Mouse (Mus musculus) stomach, embryonic 16.5 days (tissue): ENCODE data around the gene Clasp2. TPM values are rescaled to one million over a fixed set of nuclear protein-coding genes. Genes with fewer than 3 reads are reported as not detected.
A peak's percentile ranks its signal among the peaks of the same experiment; 100 is the strongest.
"Not testable (repeated sequence)": the region's sequence is repeated elsewhere in the genome, so short reads cannot be mapped to it uniquely, and the experiment has no call there.

ENCODE experiments used
- ATAC-seq: fragments of 200-750 bp; cut with Nextera tagmentation; 2 replicates; pipeline ENCODE4 v1.8.0; 2017; ENCODE audit warnings: moderate number of reproducible peaks, moderate TSS enrichment; ENCODE audit not compliant: insufficient read depth, low FRiP score
- H3K27ac ChIP-seq: fragments of 300-500 bp; sonication (generic); 2 replicates; pipeline ENCODE4 v1.5.1; 2014; ENCODE audit warnings: low read length
- H3K27me3 ChIP-seq: fragments of 300-500 bp; sonication (generic); 2 replicates; pipeline ENCODE4 v1.6.1; 2014; ENCODE audit warnings: low read length, control low read depth, mixed read lengths; ENCODE audit not compliant: control insufficient read depth, insufficient read depth
- H3K36me3 ChIP-seq: fragments of 300-500 bp; sonication (generic); 2 replicates; pipeline ENCODE4 v1.6.1; 2014; ENCODE audit warnings: low read length; ENCODE audit not compliant: control insufficient read depth, insufficient read depth
- H3K4me1 ChIP-seq: fragments of 300-500 bp; sonication (generic); 2 replicates; pipeline ENCODE4 v1.6.1; 2014; ENCODE audit warnings: low read length, control low read depth, mixed read lengths; ENCODE audit not compliant: control insufficient read depth, insufficient read depth
- H3K4me2 ChIP-seq: fragments of 300-500 bp; sonication (generic); 2 replicates; pipeline ENCODE4 v1.6.1; 2014; ENCODE audit warnings: low read depth, low read length, mixed read lengths
- H3K4me3 ChIP-seq: fragments of 300-500 bp; sonication (generic); replicated peaks from 2 replicates; pipeline ENCODE4 v1.5.1; 2014; ENCODE audit warnings: mild to moderate bottlenecking, low read length
- H3K9ac ChIP-seq: fragments of 300-500 bp; sonication (generic); 2 replicates; pipeline ENCODE4 v1.6.1; 2014; ENCODE audit warnings: low read length
- H3K9me3 ChIP-seq: fragments of 300-500 bp; sonication (generic); replicated peaks from 2 replicates; pipeline ENCODE4 v1.6.1; 2016; ENCODE audit warnings: low read length, control low read depth; ENCODE audit not compliant: control insufficient read depth
- WGBS: fragments of 180-500 bp; shearing (Covaris S2); extraction: QIAGEN DNeasy Blood & Tissue Kit; methylation state at CpG from one replicate; pipeline ENCODE4 v1.1.7; 2014; 5-methylcytosine and 5-hydroxymethylcytosine counted together
- polyA plus RNA-seq: library from polyadenylated mRNA; unstranded; fragments of >200 nt; fragmentation: Nextera tagmentation; extraction: Ambion mirVana; gene quantifications from 2 replicates; pipeline ENCODE4 v1.2.1, GENCODE M21; 2015

Gene Clasp2
- polyA plus RNA-seq, 1 experiment from 2014 or later, result 25.0 TPM

DNA sequence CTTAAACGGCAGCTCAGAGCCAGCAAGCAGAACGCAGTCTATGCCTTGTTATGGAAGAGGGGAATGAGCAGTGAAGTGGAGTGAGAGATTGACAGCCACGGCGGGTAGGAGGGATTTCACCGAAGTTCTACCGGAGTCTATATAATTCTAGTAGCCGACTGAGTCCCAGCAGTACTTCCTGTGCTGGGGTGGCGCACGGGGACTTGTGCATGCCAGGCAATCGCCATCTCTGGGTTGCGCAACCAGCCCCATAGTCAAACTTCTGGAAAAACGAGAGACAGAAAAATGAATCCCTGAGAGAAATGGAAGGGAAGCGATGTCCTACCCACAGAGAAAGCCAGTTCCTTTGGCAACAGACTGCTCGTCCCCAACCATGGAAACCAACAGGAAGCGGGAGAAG, 16.6 kb upstream of the Clasp2 start:
- no peaks in the 10 kb centered on the region for H3K36me3 ChIP-seq
- H3K4me2 ChIP-seq, result no peak overlapping the region
- no peak for ATAC-seq
- H3K9me3 ChIP-seq, result no peaks in the 10 kb centered on the region
- no peak overlapping the region for H3K4me3 ChIP-seq
- no peaks in the 10 kb centered on the region for H3K4me1 ChIP-seq
- whole genome bisulfite sequencing, result 79% methylated on average over 15 of the region's 15 CpGs
- no peaks in the 10 kb centered on the region for H3K27me3 ChIP-seq
- H3K27ac ChIP-seq, result no peak overlapping the region
- H3K9ac ChIP-seq, result no peak overlapping the region

GRCm38 (mm10) chr9:113725609-113726008, 15.7 kb upstream of the Clasp2 start:
- not testable (repeated sequence) for H3K27ac ChIP-seq, H3K4me1 ChIP-seq, H3K27me3 ChIP-seq, H3K9ac ChIP-seq, ATAC-seq, H3K4me3 ChIP-seq, H3K36me3 ChIP-seq, H3K4me2 ChIP-seq, H3K9me3 ChIP-seq
- 88% methylated on average over 5 of the region's 5 CpGs for WGBS

GRCm38 (mm10) chr9:113726131-113726530, 15.1 kb upstream of the Clasp2 start:
- Histone ChIP-seq H3K36me3 (no peaks in the 10 kb centered on the region), H3K9me3 (no peaks in the 10 kb centered on the region), H3K9ac (no peak overlapping the region), H3K27ac (no peak overlapping the region), H3K4me3 (no peak overlapping the region), H3K4me2 (no peak overlapping the region), H3K27me3 (no peaks in the 10 kb centered on the region), H3K4me1 (no peaks in the 10 kb centered on the region)
- 49% methylated on average over 3 of the region's 3 CpGs for WGBS
- no peak for ATAC-seq

- no peak for ATAC-seq
- WGBS, result 75% methylated on average over 18 of the region's 18 CpGs
Measured at GRCm38 (mm10) chr9:113726991-113727680, 14.1 kb upstream of the Clasp2 start.

DNA sequence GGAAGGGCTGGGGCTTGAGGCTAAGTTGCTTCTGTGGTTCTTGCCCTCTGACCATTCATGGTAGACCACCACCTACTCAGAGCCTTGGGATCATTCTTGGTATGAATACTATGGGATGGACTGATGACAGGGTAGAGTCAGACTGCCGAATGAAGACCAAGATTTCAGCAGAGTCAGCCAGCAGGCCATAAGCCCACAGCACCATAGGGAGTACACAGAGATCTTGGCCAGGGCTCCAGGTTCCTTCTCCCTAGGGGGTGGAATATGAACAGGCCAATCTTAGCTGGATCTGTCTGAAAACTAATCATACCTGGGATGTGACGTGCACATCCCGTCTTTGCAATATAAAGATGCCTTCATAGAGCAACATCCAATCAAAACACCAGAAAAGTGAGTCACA, 9.7 kb upstream of the Clasp2 start:
- 79% methylated on average over 3 of the region's 3 CpGs for WGBS

More at GRCm38 (mm10) chr9:113726991-113727680, 14.1 kb upstream of the Clasp2 start:
- Histone ChIP-seq H3K27me3 (no peaks in the 10 kb centered on the region), H3K27ac (no peak overlapping the region), H3K4me1 (no peaks in the 10 kb centered on the region), H3K36me3 (no peaks in the 10 kb centered on the region), H3K4me3 (no peak overlapping the region), H3K9ac (no peak overlapping the region), H3K4me2 (no peak overlapping the region), H3K9me3 (no peaks in the 10 kb centered on the region)

DNA sequence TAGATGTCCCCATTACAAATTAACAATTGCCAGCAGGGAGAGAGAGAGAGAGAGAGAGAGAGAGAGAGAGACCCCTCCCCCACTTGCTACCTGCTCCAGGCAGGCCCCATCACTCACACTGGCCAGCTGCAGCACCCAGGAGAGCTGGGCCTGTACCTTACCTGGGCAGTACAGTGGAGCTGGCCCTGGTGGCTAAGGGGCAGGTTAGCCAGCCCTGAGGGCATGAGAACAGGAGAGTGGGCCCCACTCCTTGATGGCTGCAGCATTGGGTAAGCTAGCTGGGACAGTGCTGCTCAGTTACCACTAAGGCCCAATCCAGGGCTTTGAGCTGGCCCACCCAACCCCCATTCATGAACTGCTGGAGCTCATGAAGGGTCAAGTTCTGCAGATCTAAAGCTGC, 5.4 kb upstream of the Clasp2 start:
- Histone ChIP-seq H3K4me2 (no peak overlapping the region), H3K27ac (no peak overlapping the region), H3K27me3 (no peaks in the 10 kb centered on the region), H3K9ac (no peak overlapping the region), H3K4me3 (no peak overlapping the region), H3K4me1 (peaks cover 6% of the 10 kb centered on the region; the same call in 1 of the 2 replicates), H3K9me3 (no peaks in the 10 kb centered on the region), H3K36me3 (no peaks in the 10 kb centered on the region)
- no peak for ATAC-seq

More for the DNA sequence above, 9.7 kb upstream of the Clasp2 start:
- Histone ChIP-seq H3K27me3 (no peaks in the 10 kb centered on the region), H3K4me2 (no peak overlapping the region), H3K9me3 (no peaks in the 10 kb centered on the region), H3K4me3 (no peak overlapping the region), H3K4me1 (no peaks in the 10 kb centered on the region), H3K9ac (no peak overlapping the region), H3K27ac (no peak overlapping the region), H3K36me3 (no peaks in the 10 kb centered on the region)
- no peak for ATAC-seq

DNA sequence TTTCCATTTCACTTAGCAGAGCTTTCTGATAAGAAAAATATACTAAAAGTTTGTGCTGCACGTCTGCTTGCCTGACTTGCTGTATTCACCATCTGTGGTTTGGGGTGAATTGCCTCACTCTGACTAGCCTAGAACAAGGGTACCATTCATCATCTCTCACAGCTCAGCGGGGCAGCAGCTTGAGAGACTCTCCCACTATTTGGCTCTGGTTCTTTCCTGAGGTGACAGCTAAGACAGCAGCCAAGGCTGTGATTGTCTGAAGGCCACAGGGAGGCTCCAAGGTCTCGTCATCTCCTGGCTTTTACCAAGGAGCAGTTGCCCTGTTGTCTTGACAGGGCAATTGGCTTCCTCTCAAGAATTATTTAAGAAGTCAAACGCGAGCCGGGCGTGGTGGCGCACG, 3.3 kb upstream of the Clasp2 start:
- Histone ChIP-seq H3K4me1 (peaks cover 6% of the 10 kb centered on the region), H3K9me3 (no peaks in the 10 kb centered on the region), H3K36me3 (no peaks in the 10 kb centered on the region), H3K27me3 (no peaks in the 10 kb centered on the region), H3K4me3 (no peak overlapping the region), H3K27ac (no peak overlapping the region), H3K4me2 (no peak overlapping the region), H3K9ac (no peak overlapping the region)
- WGBS, result 70% methylated on average over 9 of the region's 9 CpGs
- no peak for ATAC-seq

GRCm38 (mm10) chr9:113738941-113739340, 2.3 kb upstream of the Clasp2 start:
- Histone ChIP-seq H3K27ac (no peak overlapping the region), H3K4me3 (no peak overlapping the region), H3K9me3 (no peaks in the 10 kb centered on the region), H3K9ac (no peak overlapping the region), H3K36me3 (no peaks in the 10 kb centered on the region), H3K27me3 (no peaks in the 10 kb centered on the region), H3K4me2 (no peak overlapping the region), H3K4me1 (peaks cover 12% of the 10 kb centered on the region)
- WGBS, result 71% methylated on average over 6 of the region's 6 CpGs
- no peak for ATAC-seq

GRCm38 (mm10) chr9:113741637-113742137, 414 bp downstream of the Clasp2 start:
- WGBS, result under 1% methylated on average over 58 of the region's 64 CpGs
- H3K4me1 ChIP-seq, result peaks cover 12% of the 10 kb centered on the region
- ATAC-seq, result peak; percentile 66
- peak overlapping the region; percentile 94 for H3K4me3 ChIP-seq
- H3K36me3 ChIP-seq, result no peaks in the 10 kb centered on the region
- H3K27ac ChIP-seq, result peak overlapping the region; percentile 84
- peak overlapping the region; percentile 96 for H3K4me2 ChIP-seq
- peak overlapping the region; percentile 91 for H3K9ac ChIP-seq
- H3K9me3 ChIP-seq, result no peaks in the 10 kb centered on the region
- no peaks in the 10 kb centered on the region for H3K27me3 ChIP-seq
